Mouse (Mus musculus): ENCODE measurements around the gene Epc2.

GRCm38 (mm10) chr2:49482146-49482545, 30.9 kb downstream of the Epc2 start:
- no peak for TF ChIP-seq CTCF (IDR thresholded peaks at IDR 0.05; ENCODE audit: control insufficient read depth, insufficient read depth, insufficient read length)
- no peak for TF ChIP-seq MYOG (IDR thresholded peaks at IDR 0.05; ENCODE audit: control insufficient read depth, extremely low read depth, insufficient read length)
- TF ChIP-seq USF1 (IDR thresholded peaks at IDR 0.05; ENCODE audit: low read depth) = no peak
- TF ChIP-seq CEBPB (IDR thresholded peaks at IDR 0.05; ENCODE audit: low read depth) = no peak
- no peak for TF ChIP-seq MYOD1 (IDR thresholded peaks at IDR 0.05; ENCODE audit: control insufficient read depth, insufficient read length, low read depth)
- no peak for TF ChIP-seq MAX (IDR thresholded peaks at IDR 0.05)
- TF ChIP-seq FOSL1 (IDR thresholded peaks at IDR 0.05; ENCODE audit: insufficient read depth, low read length, poor library complexity, severe bottlenecking) = no peak

Measured in C2C12 (cell line).